Mouse (Mus musculus) brain, embryonic 14.5 days (tissue): ENCODE data around the gene Arid3b.

Experiments used
- CTCF ChIP-seq: fragments of 200-500 bp; IDR thresholded peaks from 2 replicates; pipeline ENCODE4 v1.5.1; 2012; ENCODE audit warnings: inconsistent platforms, mild to moderate bottlenecking, moderate library complexity, borderline replicate concordance; ENCODE audit not compliant: insufficient read depth, insufficient read length; ENCODE audit errors: extremely low read depth
- POLR2A ChIP-seq: fragments of 200-500 bp; IDR thresholded peaks from 2 replicates; pipeline ENCODE4 v1.6.1; 2012; ENCODE audit warnings: mild to moderate bottlenecking, inconsistent platforms, borderline replicate concordance; ENCODE audit not compliant: poor library complexity, insufficient read depth, insufficient read length, severe bottlenecking; ENCODE audit errors: extremely low read depth

DNA sequence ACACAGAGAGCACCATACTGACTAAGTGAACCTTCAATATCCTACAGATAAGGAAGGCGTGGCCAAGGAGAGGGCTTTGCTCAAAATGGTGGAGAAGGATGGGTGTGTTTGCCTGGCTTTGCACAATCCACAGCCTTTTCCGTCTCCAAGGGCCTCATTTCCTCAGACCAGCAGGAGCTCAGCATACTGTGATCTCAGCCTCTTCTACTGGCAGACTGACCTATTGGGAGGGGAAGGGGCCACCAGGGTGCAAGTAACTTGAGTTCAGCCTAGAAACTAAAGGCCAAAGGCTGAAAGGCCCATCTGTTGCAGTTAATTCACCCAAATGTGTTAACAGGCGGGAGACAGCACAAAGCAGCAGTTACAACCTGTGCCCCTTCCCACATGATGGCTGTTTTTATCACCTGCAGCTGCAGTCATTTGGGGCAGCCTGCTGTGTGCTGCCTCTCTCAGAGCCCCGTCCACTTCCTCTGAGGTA, 29.4 kb downstream of the Arid3b start:
- TF ChIP-seq POLR2A (no peak), CTCF (no peak)
